Mouse (Mus musculus): ENCODE measurements around the gene Afap1.

The Afap1 gene

GRCm38 (mm10) chr5:35897147-35897546 lies 4.0 kb downstream of the Afap1 start:
- no peak for DNase-seq (ENCODE audit: low read depth in 1 of 2, low spot score in 2 of 2)

GRCm38 (mm10) chr5:35898114-35898513 lies 5.0 kb downstream of the Afap1 start:
- no peak for DNase-seq (ENCODE audit: low read depth in 1 of 2, low spot score in 2 of 2)

- DNase-seq (ENCODE audit: low read depth in 1 of 2, low spot score in 2 of 2) = no peak
Measured at GRCm38 (mm10) chr5:35898994-35899393, 5.9 kb downstream of the Afap1 start.

GRCm38 (mm10) chr5:35900401-35901225 lies 7.5 kb downstream of the Afap1 start:
- no peak for DNase-seq (ENCODE audit: low read depth in 1 of 2, low spot score in 2 of 2)

GRCm38 (mm10) chr5:35901226-35901809 lies 8.2 kb downstream of the Afap1 start:
- no peak for DNase-seq (ENCODE audit: low read depth in 1 of 2, low spot score in 2 of 2)

GRCm38 (mm10) chr5:35903456-35903855 lies 10.3 kb downstream of the Afap1 start:
- DNase-seq (ENCODE audit: low read depth in 1 of 2, low spot score in 2 of 2) = no peak

GRCm38 (mm10) chr5:35905283-35905682 lies 12.2 kb downstream of the Afap1 start:
- DNase-seq (ENCODE audit: low read depth in 1 of 2, low spot score in 2 of 2) = no peak

- no peak for DNase-seq (ENCODE audit: low read depth in 1 of 2, low spot score in 2 of 2)
Measured at GRCm38 (mm10) chr5:35907090-35907489, 14.0 kb downstream of the Afap1 start.

- DNase-seq (ENCODE audit: low read depth in 1 of 2, low spot score in 2 of 2) = no peak
Measured at GRCm38 (mm10) chr5:35907633-35908426, 14.7 kb downstream of the Afap1 start.

- DNase-seq (ENCODE audit: low read depth in 1 of 2, low spot score in 2 of 2) = no peak
Measured at GRCm38 (mm10) chr5:35908626-35909443, 15.7 kb downstream of the Afap1 start.

- no peak for DNase-seq (ENCODE audit: low read depth in 1 of 2, low spot score in 2 of 2)
Measured at GRCm38 (mm10) chr5:35915629-35916300, 22.6 kb downstream of the Afap1 start.

- DNase-seq (ENCODE audit: low read depth in 1 of 2, low spot score in 2 of 2) = no peak
Measured at GRCm38 (mm10) chr5:35916666-35917065, 23.5 kb downstream of the Afap1 start.

GRCm38 (mm10) chr5:35918387-35918786 lies 25.3 kb downstream of the Afap1 start:
- no peak for DNase-seq (ENCODE audit: low read depth in 1 of 2, low spot score in 2 of 2)

GRCm38 (mm10) chr5:35920076-35920475 lies 27.0 kb downstream of the Afap1 start:
- no peak for DNase-seq (ENCODE audit: low read depth in 1 of 2, low spot score in 2 of 2)

GRCm38 (mm10) chr5:35920557-35920956 lies 27.4 kb downstream of the Afap1 start:
- no peak for DNase-seq (ENCODE audit: low read depth in 1 of 2, low spot score in 2 of 2)

GRCm38 (mm10) chr5:35921141-35921540 lies 28.0 kb downstream of the Afap1 start:
- no peak for DNase-seq (ENCODE audit: low read depth in 1 of 2, low spot score in 2 of 2)

GRCm38 (mm10) chr5:35921595-35922254 lies 28.6 kb downstream of the Afap1 start:
- no peak for DNase-seq (ENCODE audit: low read depth in 1 of 2, low spot score in 2 of 2)

- DNase-seq (ENCODE audit: low read depth in 1 of 2, low spot score in 2 of 2) = no peak
Measured at GRCm38 (mm10) chr5:35923448-35923847, 30.3 kb downstream of the Afap1 start.

GRCm38 (mm10) chr5:35925171-35925634 lies 32.1 kb downstream of the Afap1 start:
- DNase-seq (ENCODE audit: low read depth in 1 of 2, low spot score in 2 of 2) = no peak

GRCm38 (mm10) chr5:35926511-35926910 lies 33.4 kb downstream of the Afap1 start:
- no peak for DNase-seq (ENCODE audit: low read depth in 1 of 2, low spot score in 2 of 2)

All from monocyte, adult 2 months (primary cell).